Mouse (Mus musculus) gastrocnemius, postnatal 36 days (tissue): ENCODE data around the gene Coro1a. TPM values are rescaled to one million over a fixed set of nuclear protein-coding genes. Genes with fewer than 3 reads are reported as not detected.

Experiments
- DNase-seq, 2 experiments: peaks; one replicate each; pipeline ENCODE4 v3.0.0; 2022
- intact Hi-C: fragments of 180-260 bp; cut with DNase I; formaldehyde crosslinking; loops from one replicate; pipeline ENCODE4 v1.15.1; 2025
- total RNA-seq, 2 experiments: library from RNA; stranded (reverse); gene quantifications; 2 replicates each; pipeline ENCODE4 v1.2.3; 2021

Gene Coro1a
- total RNA-seq, 2 experiments from 2014 or later, result 2.6 to 5.2 TPM

DNA sequence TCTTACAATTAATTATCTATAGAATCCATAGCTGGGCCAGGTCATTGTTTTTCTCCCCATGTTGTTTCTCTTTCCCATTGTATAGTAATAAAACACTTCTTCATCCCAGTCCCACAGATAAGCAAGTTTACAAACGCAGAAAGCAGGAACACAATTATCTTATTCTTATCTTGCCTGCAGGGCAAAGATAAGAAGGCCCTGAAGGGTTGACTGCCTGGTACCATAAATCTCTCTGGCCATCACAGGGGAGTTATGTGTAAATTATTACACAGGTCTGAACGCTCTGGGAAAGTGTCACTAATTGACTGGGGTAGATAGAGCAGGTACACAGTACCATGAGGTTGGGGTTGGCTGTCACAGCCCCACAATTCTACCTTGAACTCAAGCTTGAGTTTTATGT lies 56.7 kb downstream of the Coro1a start:
- intact Hi-C loops, result no loop called here
- DNase-seq, result no peak

Other genes starting within 250 kb of the Coro1a start
- gene Atp2a1, start 244.7 kb downstream of the Coro1a start, total RNA-seq, result over 10,000 TPM; 23,125 to 24,213 TPM
- 10 to 100 TPM; 36.8 to 43.4 TPM for gene Sh2b1, start 232.4 kb downstream of the Coro1a start, total RNA-seq
- 100 to 1,000 TPM; 122 to 145 TPM for gene Tufm, start 220.4 kb downstream of the Coro1a start, total RNA-seq
- 10 to 100 TPM; 25.8 to 29.9 TPM for gene Atxn2l, start 204.3 kb downstream of the Coro1a start, total RNA-seq
- gene Eif3c, start 141.4 kb downstream of the Coro1a start, total RNA-seq, result 100 to 1,000 TPM; 129 to 154 TPM
- under 1 TPM; 0.44 to 0.46 TPM for gene Apobr, start 122.8 kb downstream of the Coro1a start, total RNA-seq
- gene Cln3, start 122.0 kb downstream of the Coro1a start, total RNA-seq, result 10 to 100 TPM; 10.7 to 11.0 TPM
- not detected for gene Il27, start 112.8 kb downstream of the Coro1a start, total RNA-seq
- gene Nupr1, start 76.9 kb downstream of the Coro1a start, total RNA-seq, result 10 to 100 TPM in 1 of 2 experiments, 1 to 10 TPM in 1; 8.5 to 11.9 TPM
- 10 to 100 TPM; 29.3 to 33.2 TPM for gene Sgf29, start 58.5 kb downstream of the Coro1a start, total RNA-seq
- 10 to 100 TPM; 15.7 to 21.0 TPM for gene Sult1a1, start 31.4 kb downstream of the Coro1a start, total RNA-seq
- gene Bola2, start 12.4 kb downstream of the Coro1a start, total RNA-seq, result 10 to 100 TPM; 29.9 to 36.8 TPM
- 1 to 10 TPM; 2.1 to 3.6 TPM for gene Slx1b, start 12.0 kb downstream of the Coro1a start, total RNA-seq
- 10 to 100 TPM; 15.7 to 21.9 TPM for gene Mapk3, start 51.8 kb upstream of the Coro1a start, total RNA-seq
- 1 to 10 TPM in 1 of 2 experiments, under 1 TPM in 1; 0.99 to 1.8 TPM for gene Gdpd3, start 58.5 kb upstream of the Coro1a start, total RNA-seq
- 10 to 100 TPM; 77.7 to 97.4 TPM for gene Ypel3, start 69.2 kb upstream of the Coro1a start, total RNA-seq
- under 1 TPM; 0.28 to 0.30 TPM for gene Tbx6, start 73.7 kb upstream of the Coro1a start, total RNA-seq
- 10 to 100 TPM; 21.6 to 22.4 TPM for gene Ppp4c, start 84.7 kb upstream of the Coro1a start, total RNA-seq
- 10 to 100 TPM; 55.8 to 67.4 TPM for gene Fam57b, start 89.9 kb upstream of the Coro1a start, total RNA-seq
- gene 4930451I11Rik, start 123.9 kb upstream of the Coro1a start, total RNA-seq, result not detected
- gene Doc2a, start 139.6 kb upstream of the Coro1a start, total RNA-seq, result not detected
- 1 to 10 TPM; 3.7 to 7.8 TPM for gene Hirip3, start 154.2 kb upstream of the Coro1a start, total RNA-seq
- gene Ino80e, start 154.6 kb upstream of the Coro1a start, total RNA-seq, result 10 to 100 TPM; 10.3 to 12.6 TPM
- 10 to 100 TPM; 18.3 to 21.7 TPM for gene Taok2, start 176.9 kb upstream of the Coro1a start, total RNA-seq
- gene Tmem219, start 215.1 kb upstream of the Coro1a start, total RNA-seq, result 1 to 10 TPM; 9.1 to 9.3 TPM
- 1 to 10 TPM; 1.4 to 1.6 TPM for gene Kctd13, start 221.1 kb upstream of the Coro1a start, total RNA-seq
- not detected for gene Asphd1, start 241.8 kb upstream of the Coro1a start, total RNA-seq
- gene Sez6l2, start 242.8 kb upstream of the Coro1a start, total RNA-seq, result 1 to 10 TPM; 1.5 to 2.3 TPM